Mouse (Mus musculus): ENCODE results near the gene Ulk2.
A peak's percentile ranks its signal among the peaks of the same experiment; 100 is the strongest.

Gene Ulk2

GRCm38 (mm10) chr11:61761584-61762407 lies 93.1 kb downstream of the Ulk2 start, which contains the start of gene Prpsap2:
Gene Prpsap2 (minus strand): TSS chr11:61762088.
- DNase-seq (ENCODE audit: low read depth, low spot score) = peak; percentile 99

GRCm38 (mm10) chr11:61760518-61760917 lies 94.4 kb downstream of the Ulk2 start:
- DNase-seq (ENCODE audit: low read depth, low spot score) = peak; percentile 85

- no peak for DNase-seq (ENCODE audit: low read depth, low spot score)
Observed at GRCm38 (mm10) chr11:61757151-61757550, 97.7 kb downstream of the Ulk2 start.

- DNase-seq (ENCODE audit: low read depth, low spot score) = peak; percentile 52
Observed at GRCm38 (mm10) chr11:61751612-61752011, 103.3 kb downstream of the Ulk2 start.

- DNase-seq (ENCODE audit: low read depth, low spot score) = no peak
Observed at GRCm38 (mm10) chr11:61747161-61747560, 107.7 kb downstream of the Ulk2 start.

- DNase-seq (ENCODE audit: low read depth, low spot score) = no peak
Observed at GRCm38 (mm10) chr11:61745781-61746180, 109.1 kb downstream of the Ulk2 start.

GRCm38 (mm10) chr11:61744460-61744859 lies 110.4 kb downstream of the Ulk2 start:
- no peak for DNase-seq (ENCODE audit: low read depth, low spot score)

- no peak for DNase-seq (ENCODE audit: low read depth, low spot score)
Observed at GRCm38 (mm10) chr11:61743768-61744167, 111.1 kb downstream of the Ulk2 start.

- peak; percentile 10 for DNase-seq (ENCODE audit: low read depth, low spot score)
Observed at GRCm38 (mm10) chr11:61740500-61740899, 114.4 kb downstream of the Ulk2 start.

- peak; percentile 46 for DNase-seq (ENCODE audit: low read depth, low spot score)
Observed at GRCm38 (mm10) chr11:61737290-61737689, 117.6 kb downstream of the Ulk2 start.

- DNase-seq (ENCODE audit: low read depth, low spot score) = no peak
Observed at GRCm38 (mm10) chr11:61732672-61733071, 122.2 kb downstream of the Ulk2 start.

GRCm38 (mm10) chr11:61728037-61728436 lies 126.8 kb downstream of the Ulk2 start:
- DNase-seq (ENCODE audit: low read depth, low spot score) = no peak
